Mouse (Mus musculus): Measurements from ENCODE around the gene Mpp6.

DNA sequence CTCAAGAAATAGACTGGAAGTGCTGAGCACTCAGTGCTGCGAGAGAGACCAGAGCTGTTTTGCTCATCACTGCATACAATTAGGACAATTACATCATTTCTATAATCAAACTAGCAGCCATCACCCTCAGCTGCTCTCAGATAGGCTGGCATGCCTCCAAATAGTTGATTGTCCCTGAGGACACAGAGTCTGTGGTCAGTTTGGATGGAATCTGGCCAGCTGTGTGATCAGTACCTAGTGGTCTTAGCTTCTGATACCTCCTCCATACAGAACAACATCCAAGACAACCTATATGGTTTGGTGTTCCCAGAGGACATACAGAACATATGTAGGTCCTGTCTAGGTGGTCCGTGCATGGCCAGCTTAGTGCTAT lies 105.3 kb downstream of the Mpp6 start:
- TF ChIP-seq CTCF (conservative IDR thresholded peaks at IDR 0.05; ENCODE audit: insufficient read depth, insufficient read length, low read depth, low read length) = no peak
- no peak for TF ChIP-seq POLR2A (IDR thresholded peaks at IDR 0.05; ENCODE audit: low read depth, low read length)

All from kidney, adult 2 months (tissue).